19 mouse cellular contexts compared by ENCODE assay signal in the genomic region with DNA sequence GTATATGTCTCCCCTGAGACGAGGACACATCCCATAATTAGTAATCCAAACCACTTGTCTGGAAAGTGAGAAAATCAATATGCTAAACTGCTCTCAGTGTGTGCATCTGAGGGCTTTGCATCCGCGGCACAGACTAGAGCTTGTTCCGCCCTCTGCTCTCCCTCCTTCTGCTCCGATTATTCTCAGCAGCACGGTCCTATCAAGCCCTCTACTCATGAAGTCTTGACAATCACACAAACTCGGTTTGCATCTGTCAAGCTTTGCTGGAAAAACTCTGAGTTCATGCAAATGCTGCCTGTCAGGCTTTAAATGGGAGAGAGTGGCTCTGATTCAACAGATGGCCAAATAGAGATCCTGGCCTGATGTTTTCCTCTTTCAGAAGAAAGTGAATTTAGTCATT.
DNase-seq lines count a peak whose midpoint lies in the region; ATAC-seq and TF ChIP-seq lines count a peak whose summit lies in the region.
"Had no signal": no experiment of that assay in that cellular context is flagged by ENCODE, and none has a peak within 500 bp of the region (broad histone marks: within the 10 kb centered on the region; RNA-seq: fewer than 3 reads in every experiment).

No protein-coding gene starts in this region.

- 0 out of 2 replicates have a peak overlapping the region, but pooled peaks have one; percentile 17 for H3K4me2 ChIP-seq in hindbrain, embryonic 13.5 days
- H3K4me2 ChIP-seq in hindbrain, embryonic 16.5 days (ENCODE audit: low read length), result no peak overlapping the region
- no peak overlapping the region for H3K4me2 ChIP-seq in stomach, embryonic 14.5 days (replicated peaks; ENCODE audit: low read depth, low read length)
- no peak overlapping the region for H3K4me2 ChIP-seq in stomach, postnatal 0 days (replicated peaks; ENCODE audit: low read depth)
- peak overlapping the region; percentile 22; the same call in 1 of the 2 replicates for H3K4me2 ChIP-seq in midbrain, embryonic 15.5 days
- H3K4me2 ChIP-seq: embryonic facial prominence, embryonic 13.5 days; heart, embryonic 11.5 days; intestine, embryonic 15.5 days had no signal

- WGBS in hindbrain, embryonic 13.5 days, result 43% methylated on average over 7 of the region's 7 CpGs
- 48% methylated on average over 7 of the region's 7 CpGs for WGBS in hindbrain, embryonic 16.5 days
- WGBS in stomach, embryonic 14.5 days, result 43% methylated on average over 7 of the region's 7 CpGs
- 42% methylated on average over 7 of the region's 7 CpGs for WGBS in stomach, postnatal 0 days
- 21% methylated on average over 7 of the region's 7 CpGs for WGBS in midbrain, embryonic 15.5 days

- H3K9ac ChIP-seq in hindbrain, embryonic 13.5 days, result no peak overlapping the region
- H3K9ac ChIP-seq in hindbrain, embryonic 16.5 days (ENCODE audit: low read depth, low read length), result no peak overlapping the region
- no peak overlapping the region for H3K9ac ChIP-seq in stomach, embryonic 14.5 days (replicated peaks; ENCODE audit: low read depth, low read length)
- no peak overlapping the region for H3K9ac ChIP-seq in stomach, postnatal 0 days (ENCODE audit: low read length)
- no peak overlapping the region for H3K9ac ChIP-seq in midbrain, embryonic 15.5 days
- H3K9ac ChIP-seq: embryonic facial prominence, embryonic 13.5 days; intestine, embryonic 15.5 days had no signal

- no peak for DNase-seq in stomach, postnatal 0 days (ENCODE audit: low spot score)
- no peak for DNase-seq in c-Kit-positive CD71-positive TER-119-positive erythroid progenitor cells, embryonic 14.5 days (ENCODE audit: low spot score)
- no peak for DNase-seq in lung, adult 18-20 months
- DNase-seq: adrenal gland, postnatal 14 days; cerebellum, adult 9-11 months; gastrocnemius, postnatal 25 days; kidney, postnatal 14 days; liver; lung, adult 2 months; right cerebral cortex, postnatal 14 days; thymus, adult 18-20 months had no signal

- H3K4me3 ChIP-seq in hindbrain, embryonic 13.5 days, result no peak overlapping the region
- H3K4me3 ChIP-seq in hindbrain, embryonic 16.5 days (ENCODE audit: low read length), result no peak overlapping the region
- no peak overlapping the region for H3K4me3 ChIP-seq in stomach, embryonic 14.5 days (ENCODE audit: low read depth, low read length)
- no peak overlapping the region for H3K4me3 ChIP-seq in stomach, postnatal 0 days (ENCODE audit: low read depth, low read length)
- no peak overlapping the region for H3K4me3 ChIP-seq in midbrain, embryonic 15.5 days
- H3K4me3 ChIP-seq: embryonic facial prominence, embryonic 13.5 days; intestine, embryonic 15.5 days had no signal

- H3K36me3 ChIP-seq in hindbrain, embryonic 13.5 days, result no peaks in the 10 kb centered on the region
- no peaks in the 10 kb centered on the region for H3K36me3 ChIP-seq in hindbrain, embryonic 16.5 days (ENCODE audit: control insufficient read depth, insufficient read depth, low read length)
- no peaks in the 10 kb centered on the region for H3K36me3 ChIP-seq in stomach, embryonic 14.5 days (ENCODE audit: control insufficient read depth, insufficient read depth, low read length)
- H3K36me3 ChIP-seq in stomach, postnatal 0 days (ENCODE audit: control insufficient read depth, insufficient read depth, low read length), result no peaks in the 10 kb centered on the region
- H3K36me3 ChIP-seq in midbrain, embryonic 15.5 days (replicated peaks), result no peaks in the 10 kb centered on the region
- H3K36me3 ChIP-seq: embryonic facial prominence, embryonic 13.5 days; G1E; intestine, embryonic 15.5 days had no signal

- H3K9me3 ChIP-seq in hindbrain, embryonic 13.5 days, result no peaks in the 10 kb centered on the region
- H3K9me3 ChIP-seq in hindbrain, embryonic 16.5 days (ENCODE audit: control insufficient read depth, low read length), result no peaks in the 10 kb centered on the region
- H3K9me3 ChIP-seq in stomach, embryonic 14.5 days (ENCODE audit: control insufficient read depth, low read depth, low read length), result no peaks in the 10 kb centered on the region
- no peaks in the 10 kb centered on the region for H3K9me3 ChIP-seq in stomach, postnatal 0 days (ENCODE audit: control insufficient read depth, low read length)
- no peaks in the 10 kb centered on the region for H3K9me3 ChIP-seq in midbrain, embryonic 15.5 days
- H3K9me3 ChIP-seq: embryonic facial prominence, embryonic 13.5 days; G1E; intestine, embryonic 15.5 days had no signal

- no peaks in the 10 kb centered on the region for H3K4me1 ChIP-seq in hindbrain, embryonic 13.5 days (replicated peaks)
- no peaks in the 10 kb centered on the region for H3K4me1 ChIP-seq in hindbrain, embryonic 16.5 days (ENCODE audit: control insufficient read depth, insufficient read depth, low read depth, low read length)
- no peaks in the 10 kb centered on the region for H3K4me1 ChIP-seq in stomach, embryonic 14.5 days (ENCODE audit: control insufficient read depth, insufficient read depth, low read length)
- no peaks in the 10 kb centered on the region for H3K4me1 ChIP-seq in stomach, postnatal 0 days (replicated peaks; ENCODE audit: control insufficient read depth, insufficient read depth)
- H3K4me1 ChIP-seq in midbrain, embryonic 15.5 days, result no peaks in the 10 kb centered on the region; the same call in 1 of the 2 replicates
- H3K4me1 ChIP-seq: embryonic facial prominence, embryonic 13.5 days; intestine, embryonic 15.5 days had no signal

- H3K27ac ChIP-seq in hindbrain, embryonic 13.5 days, result no peak overlapping the region
- no peak overlapping the region for H3K27ac ChIP-seq in hindbrain, embryonic 16.5 days (ENCODE audit: low read depth, low read length)
- H3K27ac ChIP-seq in stomach, embryonic 14.5 days (ENCODE audit: low read length), result no peak overlapping the region
- no peak overlapping the region for H3K27ac ChIP-seq in stomach, postnatal 0 days (replicated peaks)
- no peak overlapping the region for H3K27ac ChIP-seq in midbrain, embryonic 15.5 days
- H3K27ac ChIP-seq: embryonic facial prominence, embryonic 13.5 days; intestine, embryonic 15.5 days had no signal

- TF ChIP-seq EP300 in stomach, postnatal 0 days (optimal IDR thresholded peaks at IDR 0.05), result no peak

- ATAC-seq in hindbrain, embryonic 13.5 days (ENCODE audit: low FRiP score), result no peak
- no peak for ATAC-seq in hindbrain, embryonic 16.5 days
- ATAC-seq in stomach, embryonic 14.5 days (ENCODE audit: insufficient number of reproducible peaks, insufficient read depth, low FRiP score, low read depth), result 0 out of 2 replicates have a peak, but pooled peaks have one; percentile 37
- no peak for ATAC-seq in stomach, postnatal 0 days (ENCODE audit: low FRiP score, low TSS enrichment)
- no peak for ATAC-seq in midbrain, embryonic 15.5 days (replicated peaks)
- ATAC-seq: intestine, embryonic 15.5 days had no signal

- no peaks in the 10 kb centered on the region for H3K27me3 ChIP-seq in hindbrain, embryonic 13.5 days
- H3K27me3 ChIP-seq in hindbrain, embryonic 16.5 days (replicated peaks; ENCODE audit: control insufficient read depth, insufficient read depth, low read length), result no peaks in the 10 kb centered on the region
- H3K27me3 ChIP-seq in stomach, embryonic 14.5 days (ENCODE audit: control insufficient read depth, insufficient read depth, low read length), result no peaks in the 10 kb centered on the region
- H3K27me3 ChIP-seq in stomach, postnatal 0 days (ENCODE audit: control insufficient read depth, insufficient read depth, low read length), result no peaks in the 10 kb centered on the region
- 0 out of 2 replicates have a peak, but pooled peaks cover 2% of the 10 kb centered on the region for H3K27me3 ChIP-seq in midbrain, embryonic 15.5 days (replicated peaks)
- H3K27me3 ChIP-seq: embryonic facial prominence, embryonic 13.5 days; intestine, embryonic 15.5 days had no signal

- no peak for TF ChIP-seq CTCF in stomach, postnatal 0 days (IDR thresholded peaks at IDR 0.05; ENCODE audit: low read depth)

Comparison
In these comparisons a context has a peak if more than half of its experiments do, and no peak if none do; other contexts are left out.
1. H3K4me2 ChIP-seq: peak in hindbrain, embryonic 13.5 days (single experiment) and midbrain, embryonic 15.5 days (single experiment); none in hindbrain, embryonic 16.5 days (single experiment), stomach, embryonic 14.5 days (single experiment) and stomach, postnatal 0 days (single experiment).